Mouse (Mus musculus): ENCODE measurements around the gene Ankrd7. TPM values are rescaled to one million over a fixed set of nuclear protein-coding genes. Genes with fewer than 3 reads are reported as not detected.

The Ankrd7 gene
- not detected for total RNA-seq (2023)

GRCm38 (mm10) chr6:18866018-18866417 is at the start of gene Ankrd7:
Gene Ankrd7, plus strand, starts transcription at chr6:18866318.

GRCm38 (mm10) chr6:18848051-18848701 is 17.9 kb upstream of the Ankrd7 start, which contains the start of gene Lsm8:
Gene Lsm8, plus strand, starts transcription at chr6:18848579.

Other genes starting within 250 kb of the Ankrd7 start
- gene Lsm8, start 17.7 kb upstream of the Ankrd7 start, total RNA-seq (2023) = 10 to 100 TPM; 28.1 to 35.0 TPM